Mouse (Mus musculus): ENCODE measurements around the gene Ptpre. TPM values are rescaled to one million over a fixed set of nuclear protein-coding genes. Genes with fewer than 3 reads are reported as not detected.
"Not testable (repeated sequence)": the region's sequence is repeated elsewhere in the genome, so short reads cannot be mapped to it uniquely, and the experiment has no call there.

The Ptpre gene
- polyA plus RNA-seq, 1 experiment: 19.7 TPM

- Histone ChIP-seq H3K27me3 (ENCODE audit: control insufficient read depth, insufficient read depth, low read length) (no peaks in the 10 kb centered on the region), H3K36me3 (ENCODE audit: control insufficient read depth, insufficient read depth, low read length) (no peaks in the 10 kb centered on the region), H3K4me1 (replicated peaks; ENCODE audit: control insufficient read depth, insufficient read depth, low read length) (no peaks in the 10 kb centered on the region), H3K27ac (ENCODE audit: control insufficient read depth, insufficient read depth, low read length) (no peak overlapping the region), H3K4me3 (ENCODE audit: control insufficient read depth, insufficient read depth, low read length) (no peak overlapping the region)
- TF ChIP-seq POLR2A (IDR thresholded peaks at IDR 0.05; ENCODE audit: control insufficient read depth, extremely low read depth, insufficient read depth, low read length, poor library complexity) (no peak), CTCF (IDR thresholded peaks at IDR 0.05; ENCODE audit: borderline replicate concordance, control insufficient read depth, extremely low read depth, insufficient read depth, low read length, poor library complexity) (no peak)
- 87% methylated on average over 7 of the region's 7 CpGs for WGBS
- DNase-seq: no peak
Measured at GRCm38 (mm10) chr7:135612801-135613200, 75.5 kb downstream of the Ptpre start.

GRCm38 (mm10) chr7:135613380-135613779, 76.1 kb downstream of the Ptpre start:
- 96% methylated on average over 3 of the region's 3 CpGs for WGBS
- Histone ChIP-seq H3K27me3 (ENCODE audit: control insufficient read depth, insufficient read depth, low read length) (no peaks in the 10 kb centered on the region), H3K4me1 (replicated peaks; ENCODE audit: control insufficient read depth, insufficient read depth, low read length) (no peaks in the 10 kb centered on the region), H3K4me3 (ENCODE audit: control insufficient read depth, insufficient read depth, low read length) (no peak overlapping the region), H3K36me3 (ENCODE audit: control insufficient read depth, insufficient read depth, low read length) (no peaks in the 10 kb centered on the region), H3K27ac (ENCODE audit: control insufficient read depth, insufficient read depth, low read length) (no peak overlapping the region)
- TF ChIP-seq CTCF (IDR thresholded peaks at IDR 0.05; ENCODE audit: borderline replicate concordance, control insufficient read depth, extremely low read depth, insufficient read depth, low read length, poor library complexity) (no peak), POLR2A (IDR thresholded peaks at IDR 0.05; ENCODE audit: control insufficient read depth, extremely low read depth, insufficient read depth, low read length, poor library complexity) (no peak)
- no peak for DNase-seq

GRCm38 (mm10) chr7:135614892-135615291, 77.6 kb downstream of the Ptpre start:
- TF ChIP-seq POLR2A (IDR thresholded peaks at IDR 0.05; ENCODE audit: control insufficient read depth, extremely low read depth, insufficient read depth, low read length, poor library complexity) (no peak), CTCF (IDR thresholded peaks at IDR 0.05; ENCODE audit: borderline replicate concordance, control insufficient read depth, extremely low read depth, insufficient read depth, low read length, poor library complexity) (no peak)
- WGBS: 94% methylated on average over 8 of the region's 8 CpGs
- Histone ChIP-seq H3K36me3 (ENCODE audit: control insufficient read depth, insufficient read depth, low read length) (no peaks in the 10 kb centered on the region), H3K4me1 (replicated peaks; ENCODE audit: control insufficient read depth, insufficient read depth, low read length) (no peaks in the 10 kb centered on the region), H3K27ac (ENCODE audit: control insufficient read depth, insufficient read depth, low read length) (no peak overlapping the region), H3K27me3 (ENCODE audit: control insufficient read depth, insufficient read depth, low read length) (no peaks in the 10 kb centered on the region), H3K4me3 (ENCODE audit: control insufficient read depth, insufficient read depth, low read length) (no peak overlapping the region)
- no peak for DNase-seq

- H3K27me3 ChIP-seq (ENCODE audit: control insufficient read depth, insufficient read depth, low read length); H3K4me3 ChIP-seq (ENCODE audit: control insufficient read depth, insufficient read depth, low read length); H3K4me1 ChIP-seq (replicated peaks; ENCODE audit: control insufficient read depth, insufficient read depth, low read length); H3K36me3 ChIP-seq (ENCODE audit: control insufficient read depth, insufficient read depth, low read length); H3K27ac ChIP-seq (ENCODE audit: control insufficient read depth, insufficient read depth, low read length); DNase-seq: not testable (repeated sequence)
Measured at GRCm38 (mm10) chr7:135616479-135616878, 79.2 kb downstream of the Ptpre start.

- TF ChIP-seq CTCF (IDR thresholded peaks at IDR 0.05; ENCODE audit: borderline replicate concordance, control insufficient read depth, extremely low read depth, insufficient read depth, low read length, poor library complexity): no peak
- no peak for TF ChIP-seq POLR2A (IDR thresholded peaks at IDR 0.05; ENCODE audit: control insufficient read depth, extremely low read depth, insufficient read depth, low read length, poor library complexity)
- WGBS: 93% methylated on average over 11 of the region's 11 CpGs
- no peaks in the 10 kb centered on the region for H3K4me1 ChIP-seq (replicated peaks; ENCODE audit: control insufficient read depth, insufficient read depth, low read length)
- H3K4me3 ChIP-seq (ENCODE audit: control insufficient read depth, insufficient read depth, low read length): no peak overlapping the region
- H3K27ac ChIP-seq (ENCODE audit: control insufficient read depth, insufficient read depth, low read length): no peak overlapping the region
- no peaks in the 10 kb centered on the region for H3K36me3 ChIP-seq (ENCODE audit: control insufficient read depth, insufficient read depth, low read length)
- no peak for DNase-seq
- no peaks in the 10 kb centered on the region for H3K27me3 ChIP-seq (ENCODE audit: control insufficient read depth, insufficient read depth, low read length)
Measured at GRCm38 (mm10) chr7:135617776-135618175, 80.5 kb downstream of the Ptpre start.

- no peak for DNase-seq
- TF ChIP-seq POLR2A (IDR thresholded peaks at IDR 0.05; ENCODE audit: control insufficient read depth, extremely low read depth, insufficient read depth, low read length, poor library complexity) (no peak), CTCF (IDR thresholded peaks at IDR 0.05; ENCODE audit: borderline replicate concordance, control insufficient read depth, extremely low read depth, insufficient read depth, low read length, poor library complexity) (no peak)
- 93% methylated on average over 6 of the region's 6 CpGs for WGBS
- Histone ChIP-seq H3K4me1 (replicated peaks; ENCODE audit: control insufficient read depth, insufficient read depth, low read length) (no peaks in the 10 kb centered on the region), H3K4me3 (ENCODE audit: control insufficient read depth, insufficient read depth, low read length) (no peak overlapping the region), H3K27ac (ENCODE audit: control insufficient read depth, insufficient read depth, low read length) (no peak overlapping the region), H3K27me3 (ENCODE audit: control insufficient read depth, insufficient read depth, low read length) (no peaks in the 10 kb centered on the region), H3K36me3 (ENCODE audit: control insufficient read depth, insufficient read depth, low read length) (peaks cover 8% of the 10 kb centered on the region; the same call in 1 of the 2 replicates)
Measured at GRCm38 (mm10) chr7:135621649-135622048, 84.4 kb downstream of the Ptpre start.

- Histone ChIP-seq H3K27me3 (ENCODE audit: control insufficient read depth, insufficient read depth, low read length) (no peaks in the 10 kb centered on the region), H3K4me3 (ENCODE audit: control insufficient read depth, insufficient read depth, low read length) (no peak overlapping the region), H3K27ac (ENCODE audit: control insufficient read depth, insufficient read depth, low read length) (no peak overlapping the region), H3K4me1 (replicated peaks; ENCODE audit: control insufficient read depth, insufficient read depth, low read length) (no peaks in the 10 kb centered on the region), H3K36me3 (ENCODE audit: control insufficient read depth, insufficient read depth, low read length) (peaks cover 8% of the 10 kb centered on the region; the same call in 1 of the 2 replicates)
- no peak for TF ChIP-seq CTCF (IDR thresholded peaks at IDR 0.05; ENCODE audit: borderline replicate concordance, control insufficient read depth, extremely low read depth, insufficient read depth, low read length, poor library complexity)
- TF ChIP-seq POLR2A (IDR thresholded peaks at IDR 0.05; ENCODE audit: control insufficient read depth, extremely low read depth, insufficient read depth, low read length, poor library complexity): no peak
- DNase-seq: no peak
Measured at GRCm38 (mm10) chr7:135622241-135622640, 85.0 kb downstream of the Ptpre start.
